Comparison of ENCODE assay signal across 17 mouse cellular contexts in genomic region chr13:89814543-89814942, GRCm38 (mm10).
"Had no signal": no experiment of that assay in that cellular context is flagged by ENCODE, and none has a peak within 500 bp of the region (broad histone marks: within the 10 kb centered on the region; RNA-seq: fewer than 3 reads in every experiment).

No protein-coding gene starts in this region.

- H3K4me3 ChIP-seq: lung, embryonic 15.5 days; megakaryocyte, embryonic 14.5 days; midbrain, embryonic 13.5 days; midbrain, embryonic 15.5 days; neural tube, embryonic 12.5 days; stomach, embryonic 15.5 days had no signal

- ATAC-seq: lung, postnatal 0 days; midbrain, embryonic 13.5 days; midbrain, embryonic 15.5 days had no signal

- H3K4me2 ChIP-seq: lung, embryonic 15.5 days; midbrain, embryonic 11.5 days; midbrain, embryonic 13.5 days; midbrain, embryonic 15.5 days; neural tube, embryonic 12.5 days; stomach, embryonic 15.5 days had no signal

- H3K27me3 ChIP-seq: lung, embryonic 15.5 days; megakaryocyte, embryonic 14.5 days; midbrain, embryonic 13.5 days; midbrain, embryonic 15.5 days; neural tube, embryonic 12.5 days; stomach, embryonic 15.5 days had no signal

- H3K36me3 ChIP-seq: lung, embryonic 15.5 days; midbrain, embryonic 13.5 days; midbrain, embryonic 15.5 days; neural tube, embryonic 12.5 days; stomach, embryonic 15.5 days had no signal

- H3K9ac ChIP-seq: lung, embryonic 15.5 days; midbrain, embryonic 13.5 days; midbrain, embryonic 15.5 days; neural tube, embryonic 12.5 days; stomach, embryonic 15.5 days had no signal

- DNase-seq: lung, adult 2 months; lung, postnatal 14 days; lung, postnatal 36 days; right cerebral cortex, postnatal 14 days; thymus, adult 2 months; thymus, postnatal 25 days; thymus, postnatal 4 days had no signal

- H3K27ac ChIP-seq: lung, embryonic 15.5 days; macrophage; midbrain, embryonic 13.5 days; midbrain, embryonic 15.5 days; neural tube, embryonic 12.5 days; stomach, embryonic 15.5 days; stomach, postnatal 0 days had no signal

- H3K4me1 ChIP-seq: lung, embryonic 15.5 days; megakaryocyte, embryonic 14.5 days; midbrain, embryonic 13.5 days; midbrain, embryonic 15.5 days; neural tube, embryonic 12.5 days; stomach, embryonic 15.5 days had no signal

- H3K9me3 ChIP-seq: lung, embryonic 15.5 days; megakaryocyte, embryonic 14.5 days; midbrain, embryonic 13.5 days; midbrain, embryonic 15.5 days; neural tube, embryonic 12.5 days; stomach, embryonic 15.5 days had no signal
